12 mouse cellular contexts compared by ENCODE assay signal in the genomic region with DNA sequence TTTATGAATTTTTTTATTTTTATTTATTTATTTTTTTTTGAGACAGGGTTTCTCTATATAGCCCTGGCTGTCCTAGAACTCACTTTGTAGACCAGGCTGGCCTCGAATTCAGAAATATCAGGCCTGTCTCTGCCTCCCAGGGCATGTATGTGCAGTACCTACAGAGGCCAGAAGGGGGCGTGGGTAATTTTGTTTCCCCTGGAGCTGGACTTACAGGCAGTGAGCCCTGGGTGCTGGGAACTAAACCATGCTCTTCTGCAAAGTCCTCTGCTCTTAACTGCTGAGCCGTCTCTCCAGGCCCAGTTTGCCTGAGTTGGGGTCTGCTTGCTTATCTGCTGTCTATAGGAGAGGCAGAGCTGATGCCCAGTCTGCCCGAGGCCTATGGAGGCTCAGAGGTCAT. TPM values are rescaled to one million over a fixed set of nuclear protein-coding genes. Genes with fewer than 3 reads are reported as not detected.
DNase-seq lines count a peak whose midpoint lies in the region; ATAC-seq lines count a peak whose summit lies in the region.
"Had no signal": no experiment of that assay in that cellular context is flagged by ENCODE, and none has a peak within 500 bp of the region (broad histone marks: within the 10 kb centered on the region; RNA-seq: fewer than 3 reads in every experiment).

No protein-coding gene starts in this region.

- peak; percentile 62 for DNase-seq in forebrain, embryonic 11.5 days (ENCODE audit: low spot score)
- DNase-seq in neural tube, embryonic 10.5 days (ENCODE audit: extremely low spot score, low spot score) = peak; percentile 31
- peak; percentile 67 for DNase-seq in induced T-regulatory cell, adult 2 months (ENCODE audit: low read depth)
- DNase-seq in thymus, postnatal 25 days = peak; percentile 49
- no peak for DNase-seq in heart, postnatal 14 days
- DNase-seq in layer of hippocampus, adult 9-10 months (ENCODE audit: low spot score) = no peak
- DNase-seq: cerebellum, adult 11 months; kidney, adult 11 months; left cerebral cortex, postnatal 4 days; midbrain, embryonic 14.5 days had no signal

- no peak for ATAC-seq in forebrain, embryonic 11.5 days (replicated peaks; ENCODE audit: low FRiP score)
- ATAC-seq in forebrain, embryonic 12.5 days (ENCODE audit: low FRiP score) = no peak
- ATAC-seq in neural tube, embryonic 15.5 days (ENCODE audit: low FRiP score) = no peak

- no peak overlapping the region for H3K9ac ChIP-seq in forebrain, embryonic 11.5 days (ENCODE audit: low read length)
- H3K9ac ChIP-seq in forebrain, embryonic 12.5 days = no peak overlapping the region
- H3K9ac ChIP-seq in neural tube, embryonic 15.5 days (replicated peaks) = no peak overlapping the region

- H3K36me3 ChIP-seq in forebrain, embryonic 11.5 days (ENCODE audit: control insufficient read depth, insufficient read depth, low read length) = no peaks in the 10 kb centered on the region
- H3K36me3 ChIP-seq in forebrain, embryonic 12.5 days (replicated peaks) = no peaks in the 10 kb centered on the region
- H3K36me3 ChIP-seq in neural tube, embryonic 15.5 days = no peaks in the 10 kb centered on the region

- H3K27ac ChIP-seq in forebrain, embryonic 11.5 days (ENCODE audit: low read depth, low read length) = no peak overlapping the region
- no peak overlapping the region for H3K27ac ChIP-seq in forebrain, embryonic 12.5 days
- H3K27ac ChIP-seq in neural tube, embryonic 15.5 days (replicated peaks) = no peak overlapping the region

- intact Hi-C loops in heart, postnatal 14 days (cut with DNase I) = no loop called here

- H3K9me3 ChIP-seq in forebrain, embryonic 11.5 days (ENCODE audit: control insufficient read depth, low read length) = no peaks in the 10 kb centered on the region
- 0 out of 2 replicates have a peak, but pooled peaks cover 3% of the 10 kb centered on the region for H3K9me3 ChIP-seq in forebrain, embryonic 12.5 days
- no peaks in the 10 kb centered on the region for H3K9me3 ChIP-seq in neural tube, embryonic 15.5 days (replicated peaks)

- WGBS in forebrain, embryonic 11.5 days = 65% methylated on average over 4 of the region's 4 CpGs
- WGBS in forebrain, embryonic 12.5 days = 55% methylated on average over 4 of the region's 4 CpGs
- 63% methylated on average over 4 of the region's 4 CpGs for WGBS in neural tube, embryonic 15.5 days

- no peak overlapping the region for H3K4me2 ChIP-seq in forebrain, embryonic 11.5 days (ENCODE audit: low read depth, low read length, severe bottlenecking)
- H3K4me2 ChIP-seq in forebrain, embryonic 12.5 days = no peak overlapping the region
- no peak overlapping the region for H3K4me2 ChIP-seq in neural tube, embryonic 15.5 days

- H3K4me3 ChIP-seq in forebrain, embryonic 11.5 days (ENCODE audit: low read depth, low read length) = no peak overlapping the region
- no peak overlapping the region for H3K4me3 ChIP-seq in forebrain, embryonic 12.5 days (replicated peaks)
- H3K4me3 ChIP-seq in neural tube, embryonic 15.5 days (replicated peaks) = no peak overlapping the region

- H3K4me1 ChIP-seq in forebrain, embryonic 11.5 days (replicated peaks; ENCODE audit: control insufficient read depth, insufficient read depth, low read length) = no peaks in the 10 kb centered on the region; the same call in 1 of the 2 replicates
- H3K4me1 ChIP-seq in forebrain, embryonic 12.5 days = peaks cover 6% of the 10 kb centered on the region
- H3K4me1 ChIP-seq in neural tube, embryonic 15.5 days = peaks cover 10% of the 10 kb centered on the region

- peaks cover 12% of the 10 kb centered on the region for H3K27me3 ChIP-seq in forebrain, embryonic 11.5 days (ENCODE audit: control insufficient read depth, insufficient read depth, low read length)
- peaks cover 32% of the 10 kb centered on the region for H3K27me3 ChIP-seq in forebrain, embryonic 12.5 days
- H3K27me3 ChIP-seq in neural tube, embryonic 15.5 days (replicated peaks) = peaks cover 29% of the 10 kb centered on the region

RNA-seq across cellular contexts. Expression of a gene that starts 8.3 kb away (rescaled TPM):
- polyA plus RNA-seq in forebrain, embryonic 11.5 days (2014; fragmentation: Nextera tagmentation; extraction: Ambion mirVana) = 0.93 and 0.96 TPM in 2 replicates
- polyA plus RNA-seq in forebrain, embryonic 12.5 days (2016; fragmentation: Nextera tagmentation; extraction: Ambion mirVana) = 1.8 TPM in 2 replicates
- polyA plus RNA-seq in neural tube, embryonic 15.5 days (2015; fragmentation: Nextera tagmentation; extraction: Ambion mirVana) = 3.5 and 3.8 TPM in 2 replicates
- under 1 TPM; 0.46 to 0.65 TPM for total RNA-seq in heart, postnatal 14 days (2021)

RNA-seq across cellular contexts. Expression of a gene that starts 27.4 kb away (rescaled TPM):
- 17.0 and 17.1 TPM in 2 replicates for polyA plus RNA-seq in forebrain, embryonic 11.5 days (2014; fragmentation: Nextera tagmentation; extraction: Ambion mirVana)
- polyA plus RNA-seq in forebrain, embryonic 12.5 days (2016; fragmentation: Nextera tagmentation; extraction: Ambion mirVana) = 20.5 and 24.0 TPM in 2 replicates
- polyA plus RNA-seq in neural tube, embryonic 15.5 days (2015; fragmentation: Nextera tagmentation; extraction: Ambion mirVana) = 25.9 and 26.9 TPM in 2 replicates
- total RNA-seq in heart, postnatal 14 days (2021) = 10 to 100 TPM in 1 of 2 experiments, 1 to 10 TPM in 1; 8.6 to 10.8 TPM

RNA-seq across cellular contexts. Expression of a gene that starts 30.0 kb away (rescaled TPM):
- 28.6 and 31.0 TPM in 2 replicates for polyA plus RNA-seq in forebrain, embryonic 11.5 days (2014; fragmentation: Nextera tagmentation; extraction: Ambion mirVana)
- polyA plus RNA-seq in forebrain, embryonic 12.5 days (2016; fragmentation: Nextera tagmentation; extraction: Ambion mirVana) = 30.7 and 31.2 TPM in 2 replicates
- 25.5 and 26.2 TPM in 2 replicates for polyA plus RNA-seq in neural tube, embryonic 15.5 days (2015; fragmentation: Nextera tagmentation; extraction: Ambion mirVana)
- total RNA-seq in heart, postnatal 14 days (2021) = 10 to 100 TPM in 1 of 2 experiments, 1 to 10 TPM in 1; 8.1 to 10.2 TPM

Comparison
In these comparisons a context has a peak if more than half of its experiments do, and no peak if none do; other contexts are left out.
1. DNase-seq: peak in forebrain, embryonic 11.5 days (single experiment), neural tube, embryonic 10.5 days (single experiment), induced T-regulatory cell, adult 2 months (single experiment) and thymus, postnatal 25 days (single experiment); none in heart, postnatal 14 days (0 of 2) and layer of hippocampus, adult 9-10 months (single experiment).